Mouse (Mus musculus) midbrain, postnatal 0 days (tissue): Measurements from ENCODE around the gene 3110070M22Rik. TPM values are rescaled to one million over a fixed set of nuclear protein-coding genes. Genes with fewer than 3 reads are reported as not detected.

ENCODE experiments used
- ATAC-seq: fragments of 200-750 bp; cut with Nextera tagmentation; 2 replicates; pipeline ENCODE4 v1.8.0; 2017; ENCODE audit warnings: moderate number of reproducible peaks, mild to moderate bottlenecking, moderate TSS enrichment, moderate library complexity; ENCODE audit not compliant: low FRiP score
- DNase-seq: peaks from one replicate; pipeline ENCODE4 v3.0.0-alpha.2; 2015; ENCODE audit warnings: low spot score
- H3K27ac ChIP-seq: fragments of 300-500 bp; sonication (generic); 2 replicates; pipeline ENCODE4 v1.5.1; 2014; ENCODE audit warnings: low read depth, mild to moderate bottlenecking, low read length, mixed read lengths
- H3K27me3 ChIP-seq: fragments of 300-500 bp; sonication (generic); 2 replicates; pipeline ENCODE4 v1.6.1; 2014; ENCODE audit warnings: low read length, control low read depth, mixed read lengths; ENCODE audit not compliant: insufficient read depth
- H3K36me3 ChIP-seq: fragments of 300-500 bp; sonication (generic); 2 replicates; pipeline ENCODE4 v1.6.1; 2014; ENCODE audit warnings: low read length, control low read depth, mixed read lengths; ENCODE audit not compliant: insufficient read depth
- H3K4me1 ChIP-seq: fragments of 300-500 bp; sonication (generic); 2 replicates; pipeline ENCODE4 v1.6.1; 2014; ENCODE audit warnings: mild to moderate bottlenecking, control low read depth, antibody characterized with exemption, low read length, mixed read lengths; ENCODE audit not compliant: insufficient read depth
- H3K4me2 ChIP-seq: fragments of 300-500 bp; sonication (generic); 2 replicates; pipeline ENCODE4 v1.6.1; 2014; ENCODE audit warnings: low read depth, mild to moderate bottlenecking, low read length, mixed read lengths; ENCODE audit not compliant: poor library complexity, severe bottlenecking
- H3K4me3 ChIP-seq: fragments of 300-500 bp; sonication (generic); 2 replicates; pipeline ENCODE4 v1.5.1; 2014; ENCODE audit warnings: low read depth, mild to moderate bottlenecking, low read length, moderate library complexity
- H3K9ac ChIP-seq: fragments of 300-500 bp; sonication (generic); replicated peaks from 2 replicates; pipeline ENCODE4 v1.6.1; 2014; ENCODE audit warnings: mild to moderate bottlenecking, low read length, moderate library complexity, mixed read lengths; ENCODE audit not compliant: poor library complexity, severe bottlenecking
- H3K9me3 ChIP-seq: fragments of 300-500 bp; sonication (generic); 2 replicates; pipeline ENCODE4 v1.6.1; 2016; ENCODE audit warnings: low read length, control low read depth
- CTCF ChIP-seq: IDR thresholded peaks from 2 replicates; pipeline ENCODE4 v1.5.1; 2016; ENCODE audit warnings: antibody characterized with exemption, mild to moderate bottlenecking
- WGBS: fragments of 180-500 bp; shearing (Covaris S2); extraction: QIAGEN DNeasy Blood & Tissue Kit; methylation state at CpG from one replicate; pipeline ENCODE4 v1.1.7; 2014; 5-methylcytosine and 5-hydroxymethylcytosine counted together
- polyA plus RNA-seq: library from polyadenylated mRNA; unstranded; fragments of >200 nt; fragmentation: Nextera tagmentation; extraction: Ambion mirVana; gene quantifications from 2 replicates; pipeline ENCODE4 v1.2.1, GENCODE M21; 2015
- total RNA-seq: library from RNA; depleted of rRNA; stranded (reverse); fragments of >200 nt; gene quantifications from 2 replicates; pipeline ENCODE4 v1.2.3, GENCODE M21; 2014; rRNA removed

3110070M22Rik gene
- total and polyA plus RNA-seq, 2 experiments from 2014 or later, result 0.83 to 11.8 TPM

DNA sequence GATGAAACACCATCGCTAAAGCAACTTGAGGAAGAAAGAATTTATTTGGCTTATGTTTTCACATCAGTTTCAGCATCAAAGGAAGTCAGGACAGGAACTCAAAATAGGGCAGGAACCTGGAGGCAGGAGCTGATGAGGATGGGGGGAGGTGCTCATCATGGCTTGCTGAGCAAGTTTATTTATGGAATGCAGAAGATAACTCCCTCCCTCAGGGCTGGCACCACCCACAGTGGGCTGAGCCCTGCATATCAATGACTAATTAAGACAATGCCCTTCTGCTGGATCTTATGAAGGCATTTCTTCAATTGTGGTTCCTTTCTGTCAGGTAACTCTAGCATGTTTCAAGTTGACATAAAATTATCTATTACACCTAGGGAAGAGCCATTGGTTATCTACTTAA is 45.9 kb downstream of the 3110070M22Rik start:
- Histone ChIP-seq H3K27me3 (no peaks in the 10 kb centered on the region), H3K4me2 (no peak overlapping the region), H3K4me1 (no peaks in the 10 kb centered on the region), H3K4me3 (no peak overlapping the region), H3K27ac (no peak overlapping the region), H3K9ac (no peak overlapping the region), H3K36me3 (peaks cover 30% of the 10 kb centered on the region), H3K9me3 (no peaks in the 10 kb centered on the region)
- ATAC-seq (no peak), DNase-seq (no peak)
- 97% methylated on average over 1 of the region's 1 CpGs for WGBS
- TF ChIP-seq CTCF, result no peak

Other genes with a start within 250 kb of the 3110070M22Rik start
- 113 and 114 TPM in 2 replicates for gene Paip1, start 59.8 kb downstream of the 3110070M22Rik start, total RNA-seq
- 166 and 182 TPM in 2 replicates for gene Paip1, start 59.8 kb downstream of the 3110070M22Rik start, polyA plus RNA-seq
- gene 4833420G17Rik, start 25.6 kb downstream of the 3110070M22Rik start, total RNA-seq, result 58.5 and 79.7 TPM in 2 replicates
- gene 4833420G17Rik, start 25.6 kb downstream of the 3110070M22Rik start, polyA plus RNA-seq, result 57.5 and 60.6 TPM in 2 replicates
- 27.3 and 30.9 TPM in 2 replicates for gene Tmem267, start 344 bp downstream of the 3110070M22Rik start, total RNA-seq
- 3.5 and 5.2 TPM in 2 replicates for gene Tmem267, start 344 bp downstream of the 3110070M22Rik start, polyA plus RNA-seq
- 2.9 and 3.4 TPM in 2 replicates for gene Ccl28, start 135.4 kb upstream of the 3110070M22Rik start, total RNA-seq
- 0.34 and 0.41 TPM in 2 replicates for gene Ccl28, start 135.4 kb upstream of the 3110070M22Rik start, polyA plus RNA-seq
- gene Hmgcs1, start 202.0 kb upstream of the 3110070M22Rik start, total RNA-seq, result 291 and 374 TPM in 2 replicates
- gene Hmgcs1, start 202.0 kb upstream of the 3110070M22Rik start, polyA plus RNA-seq, result 416 and 428 TPM in 2 replicates